Mouse (Mus musculus): ENCODE results near the gene Fam110a. TPM values are rescaled to one million over a fixed set of nuclear protein-coding genes. Genes with fewer than 3 reads are reported as not detected.

Gene Fam110a
- 31.3 and 32.0 TPM in 2 replicates for polyA plus RNA-seq (2015; fragmentation: Nextera tagmentation; extraction: Ambion mirVana)

- H3K9ac ChIP-seq (replicated peaks): peak within 1 kb of the TSS; percentile 75
- H3K4me1 ChIP-seq: peaks cover 30% of the 10 kb centered on the region
- no peaks in the 10 kb centered on the region for H3K9me3 ChIP-seq (replicated peaks)
- peak within 1 kb of the TSS; percentile 74 for H3K27ac ChIP-seq (replicated peaks)
- peak within 1 kb of the TSS; percentile 87 for H3K4me2 ChIP-seq
- H3K27me3 ChIP-seq (replicated peaks): no peaks in the 10 kb centered on the region
- H3K36me3 ChIP-seq: no peaks in the 10 kb centered on the region
- 0% methylated on average over 46 of the region's 46 CpGs for WGBS
- H3K4me3 ChIP-seq (replicated peaks): peak within 1 kb of the TSS; percentile 75
- peak; percentile 92 for ATAC-seq (ENCODE audit: low FRiP score)
Observed at GRCm38 (mm10) chr2:151979470-151980354, at the start of gene Fam110a. Gene Fam110a, minus strand, starts transcription at chr2:151980219.

DNA sequence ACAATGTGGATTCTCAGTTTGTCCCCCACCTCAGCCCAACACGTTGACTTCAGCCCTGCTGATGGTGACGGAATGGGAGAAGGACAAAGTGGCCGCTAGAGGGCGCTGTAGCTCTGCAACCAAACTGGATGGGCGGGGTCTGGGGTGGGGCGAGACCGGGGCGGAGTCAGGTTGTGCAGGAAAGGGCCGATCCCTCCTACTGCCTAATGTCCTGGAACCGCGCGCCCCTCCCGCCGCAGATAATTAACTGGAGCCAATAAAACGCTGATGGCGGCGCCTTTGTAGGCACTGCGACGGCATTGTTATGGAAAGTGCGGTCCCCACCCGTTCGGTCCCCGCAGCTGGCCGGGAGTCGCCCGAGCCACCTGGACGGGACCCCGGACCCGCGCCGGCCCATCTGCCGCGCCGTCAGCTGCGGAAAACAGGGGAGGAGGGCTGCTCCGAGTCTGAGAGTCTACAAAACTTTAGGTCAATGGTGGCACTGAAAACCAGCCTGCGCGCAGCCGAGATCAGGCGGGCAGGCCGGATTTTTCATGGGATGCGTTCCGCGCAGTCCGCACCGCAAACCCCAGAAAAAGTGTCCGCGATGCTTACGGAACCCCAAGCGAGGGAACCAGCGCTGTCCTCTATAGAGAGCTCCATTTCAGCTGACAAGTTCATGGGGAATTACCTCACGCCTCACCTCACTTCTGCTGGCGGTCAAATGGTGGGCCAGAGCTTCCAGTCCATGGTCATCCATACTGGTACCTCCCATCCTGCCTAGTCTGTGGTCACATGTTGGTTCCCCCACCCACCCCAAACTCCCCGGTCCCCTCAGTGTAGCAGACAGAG is 49.4 kb upstream of the Fam110a start:
- H3K4me1 ChIP-seq: peaks cover 11% of the 10 kb centered on the region
- H3K27ac ChIP-seq (replicated peaks): peak overlapping the region; percentile 76
- no peaks in the 10 kb centered on the region for H3K9me3 ChIP-seq (replicated peaks)
- no peaks in the 10 kb centered on the region for H3K36me3 ChIP-seq
- H3K4me2 ChIP-seq: peak overlapping the region; percentile 97
- peaks cover 2% of the 10 kb centered on the region; the same call in 1 of the 2 replicates for H3K27me3 ChIP-seq (replicated peaks)
- peak overlapping the region; percentile 66 for H3K9ac ChIP-seq (replicated peaks)
- peak; percentile 95 for ATAC-seq (ENCODE audit: low FRiP score)
- under 1% methylated on average over 52 of the region's 54 CpGs for WGBS
- peak overlapping the region; percentile 63 for H3K4me3 ChIP-seq (replicated peaks)

DNA sequence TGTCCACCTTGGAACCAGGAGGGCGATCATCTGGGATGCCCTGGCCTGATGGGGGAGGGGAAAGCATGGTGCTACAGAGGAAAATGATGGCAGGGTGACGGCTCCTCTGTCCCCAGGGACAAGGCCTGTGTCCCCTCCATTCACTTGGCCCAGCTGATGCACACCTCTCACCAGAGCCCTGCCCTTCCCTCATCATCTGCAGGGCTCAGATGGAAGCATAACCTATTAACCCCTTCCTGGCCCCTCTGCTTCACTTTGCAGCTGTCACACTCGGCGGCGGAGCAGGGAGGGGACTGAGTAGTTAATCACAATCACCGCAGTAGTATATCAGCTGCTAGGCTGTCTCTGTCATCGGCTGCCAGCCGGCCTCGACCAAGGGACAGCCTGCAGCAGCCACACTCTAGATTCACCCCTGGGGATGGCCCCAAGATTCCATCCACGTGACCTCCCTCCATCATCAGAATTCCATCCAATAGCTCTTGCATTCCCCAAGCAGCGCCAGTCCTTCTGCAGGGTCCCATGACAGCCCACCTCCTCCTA is 44.9 kb upstream of the Fam110a start:
- H3K4me1 ChIP-seq: peaks cover 11% of the 10 kb centered on the region
- H3K27ac ChIP-seq (replicated peaks): no peak overlapping the region
- no peak for ATAC-seq (ENCODE audit: low FRiP score)
- H3K36me3 ChIP-seq: no peaks in the 10 kb centered on the region
- H3K4me2 ChIP-seq: peak overlapping the region; percentile 17
- no peaks in the 10 kb centered on the region for H3K9me3 ChIP-seq (replicated peaks)
- no peaks in the 10 kb centered on the region for H3K27me3 ChIP-seq (replicated peaks)
- H3K4me3 ChIP-seq (replicated peaks): no peak overlapping the region
- 18% methylated on average over 11 of the region's 11 CpGs for WGBS
- no peak overlapping the region for H3K9ac ChIP-seq (replicated peaks)

DNA sequence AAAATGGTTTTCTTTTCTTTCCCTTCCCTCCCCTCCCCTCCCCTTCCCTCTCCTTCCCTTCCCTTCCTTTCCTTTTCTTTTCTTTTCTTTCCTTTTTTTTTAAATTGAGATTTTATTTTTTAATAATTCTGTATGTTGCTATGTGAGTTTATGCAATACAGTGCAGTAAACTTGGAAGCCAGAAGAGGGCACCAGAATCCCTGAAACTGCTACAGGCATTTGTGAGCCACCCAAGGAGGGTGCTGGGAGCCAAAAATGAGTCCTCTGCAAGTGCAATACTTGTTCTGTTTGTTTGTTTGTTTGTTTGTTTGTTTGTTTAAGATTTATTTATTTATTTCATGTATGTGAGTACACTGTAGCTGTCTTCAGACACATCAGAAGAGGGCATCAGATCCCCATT is 42.0 kb upstream of the Fam110a start:
- H3K4me2 ChIP-seq: no peak overlapping the region
- H3K9me3 ChIP-seq (replicated peaks): no peaks in the 10 kb centered on the region
- H3K27me3 ChIP-seq (replicated peaks): no peaks in the 10 kb centered on the region
- no peak overlapping the region for H3K27ac ChIP-seq (replicated peaks)
- H3K36me3 ChIP-seq: no peaks in the 10 kb centered on the region
- H3K9ac ChIP-seq (replicated peaks): no peak overlapping the region
- H3K4me3 ChIP-seq (replicated peaks): no peak overlapping the region
- H3K4me1 ChIP-seq: peaks cover 6% of the 10 kb centered on the region; the same call in 1 of the 2 replicates
- no peak for ATAC-seq (ENCODE audit: low FRiP score)

- no peaks in the 10 kb centered on the region for H3K27me3 ChIP-seq (replicated peaks)
- 20% methylated on average over 6 of the region's 6 CpGs for WGBS
- H3K9me3 ChIP-seq (replicated peaks): no peaks in the 10 kb centered on the region
- no peak overlapping the region for H3K9ac ChIP-seq (replicated peaks)
- ATAC-seq (ENCODE audit: low FRiP score): peak; percentile 68
- H3K4me1 ChIP-seq: peaks cover 5% of the 10 kb centered on the region; the same call in 1 of the 2 replicates
- H3K4me3 ChIP-seq (replicated peaks): no peak overlapping the region
- no peaks in the 10 kb centered on the region for H3K36me3 ChIP-seq
- no peak overlapping the region for H3K4me2 ChIP-seq
- no peak overlapping the region for H3K27ac ChIP-seq (replicated peaks)
Observed at GRCm38 (mm10) chr2:152020255-152020654, 40.2 kb upstream of the Fam110a start.

- Histone ChIP-seq H3K9ac (replicated peaks) (no peak overlapping the region), H3K27me3 (replicated peaks) (no peaks in the 10 kb centered on the region), H3K4me2 (no peak overlapping the region), H3K4me1 (peaks cover 3% of the 10 kb centered on the region; the same call in 1 of the 2 replicates), H3K9me3 (replicated peaks) (no peaks in the 10 kb centered on the region), H3K36me3 (no peaks in the 10 kb centered on the region), H3K4me3 (replicated peaks) (no peak overlapping the region), H3K27ac (replicated peaks) (no peak overlapping the region)
- no peak for ATAC-seq (ENCODE audit: low FRiP score)
- WGBS: 60% methylated on average over 9 of the region's 9 CpGs
Observed at GRCm38 (mm10) chr2:152016666-152017065, 36.6 kb upstream of the Fam110a start.

- no peaks in the 10 kb centered on the region for H3K9me3 ChIP-seq (replicated peaks)
- H3K4me2 ChIP-seq: no peak overlapping the region
- 34% methylated on average over 4 of the region's 4 CpGs for WGBS
- peaks cover 3% of the 10 kb centered on the region; the same call in 1 of the 2 replicates for H3K4me1 ChIP-seq
- no peaks in the 10 kb centered on the region for H3K27me3 ChIP-seq (replicated peaks)
- no peaks in the 10 kb centered on the region for H3K36me3 ChIP-seq
- no peak overlapping the region for H3K9ac ChIP-seq (replicated peaks)
- no peak overlapping the region for H3K27ac ChIP-seq (replicated peaks)
- no peak for ATAC-seq (ENCODE audit: low FRiP score)
- no peak overlapping the region for H3K4me3 ChIP-seq (replicated peaks)
Observed at GRCm38 (mm10) chr2:152015997-152016396, 36.0 kb upstream of the Fam110a start.

GRCm38 (mm10) chr2:152012701-152013100 is 32.7 kb upstream of the Fam110a start:
- Histone ChIP-seq H3K9ac (replicated peaks) (no peak overlapping the region), H3K27ac (replicated peaks) (no peak overlapping the region), H3K4me2 (no peak overlapping the region), H3K27me3 (replicated peaks) (no peaks in the 10 kb centered on the region), H3K4me1 (peaks cover 3% of the 10 kb centered on the region; the same call in 1 of the 2 replicates), H3K9me3 (replicated peaks) (no peaks in the 10 kb centered on the region), H3K4me3 (replicated peaks) (no peak overlapping the region), H3K36me3 (no peaks in the 10 kb centered on the region)
- WGBS: 74% methylated on average over 2 of the region's 2 CpGs
- ATAC-seq (ENCODE audit: low FRiP score): no peak

DNA sequence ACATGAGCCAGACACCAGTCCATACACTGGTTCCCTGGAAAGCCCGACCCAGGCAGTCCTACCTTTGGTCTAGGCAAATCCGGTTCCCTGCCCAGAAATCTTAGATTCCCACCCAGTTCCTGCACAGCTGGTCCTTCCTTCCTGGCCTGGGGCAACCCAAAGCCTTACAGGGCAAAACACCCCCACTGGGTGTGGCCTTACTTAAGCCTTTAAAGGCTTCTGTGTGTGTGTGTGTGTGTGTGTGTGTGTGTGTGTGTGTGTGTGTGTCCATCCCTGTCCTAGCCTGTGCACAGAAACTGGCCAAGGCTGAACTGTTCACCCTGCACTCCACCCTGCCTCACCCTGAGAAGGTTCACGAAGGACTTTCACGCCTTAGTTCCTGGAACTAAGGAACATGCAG is 32.2 kb upstream of the Fam110a start:
- peaks cover 3% of the 10 kb centered on the region; the same call in 1 of the 2 replicates for H3K4me1 ChIP-seq
- H3K9me3 ChIP-seq (replicated peaks): no peaks in the 10 kb centered on the region
- no peak overlapping the region for H3K9ac ChIP-seq (replicated peaks)
- ATAC-seq (ENCODE audit: low FRiP score): peak; percentile 18; the same call in 1 of the 2 replicates
- H3K27me3 ChIP-seq (replicated peaks): no peaks in the 10 kb centered on the region
- 87% methylated on average over 4 of the region's 4 CpGs for WGBS
- H3K4me2 ChIP-seq: no peak overlapping the region
- peak overlapping the region; percentile 58; the same call in 1 of the 2 replicates for H3K27ac ChIP-seq (replicated peaks)
- H3K4me3 ChIP-seq (replicated peaks): no peak overlapping the region
- H3K36me3 ChIP-seq: no peaks in the 10 kb centered on the region

DNA sequence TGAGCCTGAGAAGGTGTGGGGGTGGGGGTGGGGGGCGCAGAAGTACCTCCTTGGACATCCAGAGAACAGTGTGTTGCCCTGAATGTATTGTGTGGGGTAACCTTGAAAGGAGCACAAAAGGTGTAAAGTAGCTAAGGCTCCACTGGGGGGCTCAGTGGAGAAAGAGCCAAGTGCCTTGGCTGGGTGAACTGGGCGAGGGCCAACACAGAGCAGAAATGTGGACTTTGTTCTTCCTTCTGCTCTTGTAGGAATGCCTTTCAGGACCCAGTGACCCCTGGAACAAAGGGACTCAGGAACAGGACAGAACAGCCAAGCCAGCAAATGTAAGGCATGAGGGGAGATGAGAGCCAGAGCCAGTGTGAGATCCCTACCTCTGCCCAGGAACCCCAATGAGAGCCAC is 31.7 kb upstream of the Fam110a start:
- no peaks in the 10 kb centered on the region for H3K36me3 ChIP-seq
- no peaks in the 10 kb centered on the region for H3K9me3 ChIP-seq (replicated peaks)
- WGBS: 49% methylated on average over 2 of the region's 2 CpGs
- peaks cover 3% of the 10 kb centered on the region; the same call in 1 of the 2 replicates for H3K4me1 ChIP-seq
- no peak overlapping the region for H3K9ac ChIP-seq (replicated peaks)
- ATAC-seq (ENCODE audit: low FRiP score): peak; percentile 42; the same call in 1 of the 2 replicates
- H3K27ac ChIP-seq (replicated peaks): peak overlapping the region; percentile 58; the same call in 1 of the 2 replicates
- H3K4me2 ChIP-seq: no peak overlapping the region
- no peaks in the 10 kb centered on the region; the same call in 1 of the 2 replicates for H3K27me3 ChIP-seq (replicated peaks)
- H3K4me3 ChIP-seq (replicated peaks): no peak overlapping the region

- H3K4me3 ChIP-seq (replicated peaks): no peak overlapping the region
- 91% methylated on average over 7 of the region's 7 CpGs for WGBS
Observed at GRCm38 (mm10) chr2:152010661-152011060, 30.6 kb upstream of the Fam110a start.

More at GRCm38 (mm10) chr2:152010661-152011060, 30.6 kb upstream of the Fam110a start:
- Histone ChIP-seq H3K4me2 (no peak overlapping the region), H3K36me3 (no peaks in the 10 kb centered on the region), H3K9me3 (replicated peaks) (no peaks in the 10 kb centered on the region), H3K4me1 (peaks cover 3% of the 10 kb centered on the region; the same call in 1 of the 2 replicates), H3K27me3 (replicated peaks) (no peaks in the 10 kb centered on the region; the same call in 1 of the 2 replicates), H3K9ac (replicated peaks) (no peak overlapping the region), H3K27ac (replicated peaks) (no peak overlapping the region)
- ATAC-seq (ENCODE audit: low FRiP score): no peak
